Mouse (Mus musculus) bone marrow, adult 2 months (tissue): ENCODE data around the gene Lrguk.

Experiments used
- CTCF ChIP-seq: fragments of 200-500 bp; IDR thresholded peaks from 2 replicates; pipeline ENCODE4 v1.5.1; 2011; ENCODE audit warnings: low read length, control low read depth; ENCODE audit not compliant: control insufficient read depth, insufficient read depth
- POLR2A ChIP-seq: fragments of 200-500 bp; IDR thresholded peaks from 2 replicates; pipeline ENCODE4 v1.6.1; 2011; ENCODE audit warnings: low read depth, mild to moderate bottlenecking, control low read depth, low read length, borderline replicate concordance; ENCODE audit not compliant: control insufficient read depth

DNA sequence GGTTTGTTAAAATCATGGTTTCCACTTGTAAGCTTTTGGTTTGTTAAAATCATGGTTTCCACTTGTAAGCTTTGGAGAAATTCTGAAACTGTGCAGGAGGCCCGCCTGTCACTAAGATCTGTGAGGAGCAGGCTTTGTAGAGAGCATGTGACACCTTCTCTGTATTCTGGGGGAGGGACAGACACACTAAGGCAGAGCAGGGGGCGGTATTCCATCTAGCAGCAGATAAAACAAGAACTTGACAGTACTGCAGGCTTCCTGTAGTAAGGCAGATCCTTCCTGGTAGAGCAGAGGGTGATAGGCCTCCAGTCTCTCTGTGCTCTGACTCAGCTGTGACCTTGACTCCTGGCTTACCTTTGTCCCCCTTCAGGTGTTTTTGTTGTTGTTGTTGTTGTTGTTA is 100.0 kb downstream of the Lrguk start:
- TF ChIP-seq CTCF = no peak
- TF ChIP-seq POLR2A = no peak
